Mouse (Mus musculus) intestine, embryonic 16.5 days (tissue): Measurements from ENCODE around the gene Lrrc46. TPM values are rescaled to one million over a fixed set of nuclear protein-coding genes. Genes with fewer than 3 reads are reported as not detected.
A peak's percentile ranks its signal among the peaks of the same experiment; 100 is the strongest.

Experiments used
- ATAC-seq: fragments of 200-750 bp; cut with Nextera tagmentation; 2 replicates; pipeline ENCODE4 v1.8.0; 2017; ENCODE audit warnings: moderate TSS enrichment, moderate library complexity
- H3K27ac ChIP-seq: fragments of 300-500 bp; sonication (generic); 2 replicates; pipeline ENCODE4 v1.5.1; 2014; ENCODE audit warnings: mild to moderate bottlenecking, low read length
- H3K27me3 ChIP-seq: fragments of 300-500 bp; sonication (generic); replicated peaks from 2 replicates; pipeline ENCODE4 v1.6.1; 2014; ENCODE audit warnings: low read length, control low read depth, mixed read lengths; ENCODE audit not compliant: control insufficient read depth, insufficient read depth
- H3K36me3 ChIP-seq: fragments of 300-500 bp; sonication (generic); 2 replicates; pipeline ENCODE4 v1.6.1; 2014; ENCODE audit warnings: low read length, control low read depth; ENCODE audit not compliant: control insufficient read depth, insufficient read depth
- H3K4me1 ChIP-seq: fragments of 300-500 bp; sonication (generic); 2 replicates; pipeline ENCODE4 v1.6.1; 2014; ENCODE audit warnings: low read length, control low read depth, mixed read lengths; ENCODE audit not compliant: control insufficient read depth, insufficient read depth
- H3K4me2 ChIP-seq: fragments of 300-500 bp; sonication (generic); 2 replicates; pipeline ENCODE4 v1.6.1; 2014; ENCODE audit warnings: low read depth, low read length, control low read depth
- H3K4me3 ChIP-seq: fragments of 300-500 bp; sonication (generic); 2 replicates; pipeline ENCODE4 v1.5.1; 2014; ENCODE audit warnings: mild to moderate bottlenecking, low read length
- H3K9ac ChIP-seq: fragments of 300-500 bp; sonication (generic); 2 replicates; pipeline ENCODE4 v1.6.1; 2014; ENCODE audit warnings: low read depth, low read length
- H3K9me3 ChIP-seq: fragments of 300-500 bp; sonication (generic); 2 replicates; pipeline ENCODE4 v1.6.1; 2016; ENCODE audit warnings: low read length, control low read depth; ENCODE audit not compliant: control insufficient read depth
- WGBS: fragments of 180-500 bp; shearing (Covaris S2); extraction: QIAGEN DNeasy Blood & Tissue Kit; methylation state at CpG from one replicate; pipeline ENCODE4 v1.1.7; 2014; 5-methylcytosine and 5-hydroxymethylcytosine counted together
- polyA plus RNA-seq: library from polyadenylated mRNA; unstranded; fragments of >200 nt; fragmentation: Nextera tagmentation; extraction: Ambion mirVana; gene quantifications from 2 replicates; pipeline ENCODE4 v1.2.1, GENCODE M21; 2015

The Lrrc46 gene
- polyA plus RNA-seq, 1 experiment from 2014 or later: 0.29 TPM

DNA sequence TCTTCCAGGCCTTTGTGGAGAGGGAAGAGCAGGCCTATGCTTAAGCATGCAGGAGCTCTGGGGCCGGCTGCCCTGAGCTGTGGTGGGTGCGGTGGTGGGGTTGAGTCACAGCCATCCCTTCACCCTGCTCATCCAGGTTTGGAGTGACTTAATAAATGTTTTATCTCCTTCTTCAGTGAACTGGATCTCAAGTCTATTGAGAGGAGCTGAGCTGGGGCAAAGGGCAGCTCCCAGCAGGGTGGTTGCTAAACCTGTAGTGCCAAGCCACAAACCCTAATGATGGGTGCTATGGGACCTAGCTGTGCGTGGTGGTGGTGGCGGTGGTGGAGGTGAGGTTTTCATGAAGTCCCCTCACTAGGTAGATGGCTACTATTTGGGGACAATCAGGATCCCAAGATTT lies 7.4 kb downstream of the Lrrc46 start:
- H3K9me3 ChIP-seq: no peaks in the 10 kb centered on the region
- ATAC-seq: no peak
- no peak overlapping the region for H3K4me3 ChIP-seq
- 86% methylated on average over 4 of the region's 4 CpGs for WGBS
- H3K27ac ChIP-seq: no peak overlapping the region
- no peak overlapping the region for H3K4me2 ChIP-seq
- no peaks in the 10 kb centered on the region for H3K27me3 ChIP-seq
- no peaks in the 10 kb centered on the region for H3K36me3 ChIP-seq
- H3K9ac ChIP-seq: no peak overlapping the region
- peaks cover 10% of the 10 kb centered on the region for H3K4me1 ChIP-seq

GRCm38 (mm10) chr11:97032499-97032898 lies 8.7 kb downstream of the Lrrc46 start:
- WGBS: 95% methylated on average over 4 of the region's 4 CpGs
- no peak overlapping the region for H3K9ac ChIP-seq
- H3K4me1 ChIP-seq: peaks cover 10% of the 10 kb centered on the region
- H3K27ac ChIP-seq: no peak overlapping the region
- H3K27me3 ChIP-seq: no peaks in the 10 kb centered on the region
- H3K36me3 ChIP-seq: no peaks in the 10 kb centered on the region
- H3K4me2 ChIP-seq: no peak overlapping the region
- no peak overlapping the region for H3K4me3 ChIP-seq
- ATAC-seq: no peak
- no peaks in the 10 kb centered on the region for H3K9me3 ChIP-seq

- WGBS: 85% methylated on average over 12 of the region's 12 CpGs
- Histone ChIP-seq H3K4me1 (peaks cover 10% of the 10 kb centered on the region), H3K4me2 (no peak overlapping the region), H3K36me3 (no peaks in the 10 kb centered on the region), H3K9me3 (no peaks in the 10 kb centered on the region), H3K4me3 (no peak overlapping the region), H3K27ac (no peak overlapping the region), H3K27me3 (no peaks in the 10 kb centered on the region), H3K9ac (no peak overlapping the region)
- no peak for ATAC-seq
These were observed 9.2 kb downstream of the Lrrc46 start for GRCm38 (mm10) chr11:97031977-97032376.

DNA sequence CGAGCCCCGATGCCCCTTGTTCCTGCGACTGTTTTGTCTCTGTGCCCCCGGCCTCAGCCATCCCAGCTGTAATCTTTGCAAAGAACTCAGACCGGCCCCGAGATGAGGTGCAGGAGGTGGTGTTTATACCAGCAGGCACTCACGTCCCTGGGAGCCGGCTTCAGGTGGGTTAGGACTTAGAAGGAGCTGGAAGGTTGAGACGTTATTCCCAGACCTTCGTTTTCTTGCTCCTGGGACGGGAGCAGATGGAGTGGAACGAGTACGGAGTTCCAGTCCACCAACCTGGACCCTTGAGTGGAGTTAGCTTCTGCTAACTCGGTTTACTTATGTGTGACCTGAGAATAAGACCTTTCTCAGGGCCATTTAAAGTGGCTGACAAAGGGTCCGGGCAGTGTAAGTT lies 10.8 kb downstream of the Lrrc46 start:
- Histone ChIP-seq H3K4me3 (peak overlapping the region; percentile 66), H3K27me3 (no peaks in the 10 kb centered on the region), H3K9ac (peak overlapping the region; percentile 75), H3K36me3 (no peaks in the 10 kb centered on the region), H3K4me1 (peaks cover 15% of the 10 kb centered on the region), H3K27ac (peak overlapping the region; percentile 26; the same call in 1 of the 2 replicates), H3K4me2 (peak overlapping the region; percentile 91), H3K9me3 (no peaks in the 10 kb centered on the region)
- no peak for ATAC-seq
- WGBS: 16% methylated on average over 15 of the region's 15 CpGs

- Histone ChIP-seq H3K9ac (peak within 1 kb of the TSS; percentile 75), H3K27ac (peak within 1 kb of the TSS; percentile 26), H3K4me2 (peak within 1 kb of the TSS; percentile 91), H3K9me3 (no peaks in the 10 kb centered on the region), H3K27me3 (no peaks in the 10 kb centered on the region), H3K4me1 (peaks cover 19% of the 10 kb centered on the region), H3K4me3 (peak within 1 kb of the TSS; percentile 66), H3K36me3 (no peaks in the 10 kb centered on the region)
- 1% methylated on average over 25 of the region's 25 CpGs for WGBS
- ATAC-seq: peak; percentile 82
These were observed 11.4 kb downstream of the Lrrc46 start, which contains the start of gene Scrn2 for GRCm38 (mm10) chr11:97029686-97030417. Gene Scrn2, plus strand, starts transcription at chr11:97029938.

DNA sequence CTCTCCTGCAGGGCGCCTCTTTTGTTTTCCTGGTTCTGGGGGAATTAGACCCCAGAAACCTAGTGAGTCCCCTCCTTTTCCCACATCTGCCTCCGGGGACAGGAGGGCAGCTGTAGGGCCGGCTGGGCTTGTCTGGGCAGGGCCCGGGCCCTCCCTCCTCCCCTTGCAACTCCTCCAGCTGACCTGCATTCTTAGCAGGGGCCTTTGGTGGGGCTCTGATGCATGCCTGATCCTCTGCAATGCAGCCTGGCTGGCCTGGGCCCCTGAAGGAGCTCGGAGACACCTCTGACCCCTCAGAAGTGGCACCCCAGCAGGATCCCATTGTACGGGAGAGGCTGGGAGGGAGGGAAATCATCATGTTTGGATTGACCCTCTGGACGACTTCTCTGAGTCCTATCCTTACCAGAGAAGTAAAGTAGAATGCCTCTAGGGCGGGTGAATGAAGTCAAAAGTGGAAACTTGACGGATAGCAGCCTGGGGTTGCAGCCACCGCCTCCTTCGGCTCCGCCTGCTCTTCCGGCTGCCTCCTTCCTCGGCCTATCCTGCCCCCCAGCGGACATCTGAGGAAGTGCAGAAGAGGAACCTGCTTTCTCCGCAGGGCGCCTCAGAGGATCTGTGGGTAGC lies 15.4 kb downstream of the Lrrc46 start:
- Histone ChIP-seq H3K36me3 (no peaks in the 10 kb centered on the region), H3K27ac (peak overlapping the region; percentile 42), H3K4me2 (peak overlapping the region; percentile 45), H3K9me3 (no peaks in the 10 kb centered on the region), H3K27me3 (peaks cover 26% of the 10 kb centered on the region), H3K4me1 (peaks cover 35% of the 10 kb centered on the region), H3K9ac (peak overlapping the region; percentile 56), H3K4me3 (peak overlapping the region; percentile 31)
- 4% methylated on average over 17 of the region's 17 CpGs for WGBS
- peak; percentile 32 for ATAC-seq

GRCm38 (mm10) chr11:97024977-97025376 lies 16.2 kb downstream of the Lrrc46 start:
- Histone ChIP-seq H3K4me3 (no peak overlapping the region), H3K9ac (no peak overlapping the region), H3K27me3 (peaks cover 35% of the 10 kb centered on the region), H3K27ac (no peak overlapping the region), H3K9me3 (no peaks in the 10 kb centered on the region), H3K4me2 (no peak overlapping the region), H3K4me1 (peaks cover 27% of the 10 kb centered on the region), H3K36me3 (no peaks in the 10 kb centered on the region)
- no peak for ATAC-seq
- 57% methylated on average over 10 of the region's 10 CpGs for WGBS

DNA sequence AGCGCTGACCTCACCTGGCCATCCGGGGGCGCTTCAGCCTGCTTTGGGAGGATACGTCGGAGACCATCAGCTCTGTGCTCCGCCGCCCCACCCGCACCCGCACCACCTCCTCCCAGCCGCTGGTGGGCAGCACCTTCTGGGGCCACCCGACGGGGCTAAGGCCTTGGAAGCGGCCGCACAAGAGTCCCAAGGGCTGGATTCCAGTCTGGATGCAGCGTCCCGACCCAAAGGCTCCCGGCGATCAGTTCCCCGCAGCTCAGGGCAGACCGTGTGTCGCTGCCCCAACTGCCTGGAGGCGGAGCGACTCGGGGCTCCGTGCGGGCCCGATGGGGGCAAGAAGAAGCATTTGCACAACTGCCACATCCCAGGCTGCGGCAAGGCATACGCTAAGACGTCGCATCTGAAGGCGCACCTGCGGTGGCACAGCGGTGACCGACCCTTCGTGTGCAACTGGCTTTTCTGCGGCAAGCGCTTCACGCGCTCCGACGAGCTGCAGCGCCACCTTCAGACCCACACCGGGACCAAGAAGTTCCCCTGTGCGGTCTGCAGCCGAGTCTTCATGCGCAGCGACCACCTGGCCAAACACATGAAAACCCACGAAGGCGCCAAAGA lies 19.2 kb downstream of the Lrrc46 start:
- peak; percentile 75 for ATAC-seq
- H3K27ac ChIP-seq: no peak overlapping the region
- H3K4me1 ChIP-seq: peaks cover 45% of the 10 kb centered on the region
- H3K9me3 ChIP-seq: no peaks in the 10 kb centered on the region
- H3K27me3 ChIP-seq: peaks cover 57% of the 10 kb centered on the region
- WGBS: under 1% methylated on average over 49 of the region's 50 CpGs
- H3K4me2 ChIP-seq: peak overlapping the region; percentile 98
- peak overlapping the region; percentile 66 for H3K4me3 ChIP-seq
- H3K9ac ChIP-seq: peak overlapping the region; percentile 78
- H3K36me3 ChIP-seq: no peaks in the 10 kb centered on the region

- Histone ChIP-seq H3K4me3 (peak overlapping the region; percentile 66), H3K9me3 (no peaks in the 10 kb centered on the region), H3K4me2 (peak overlapping the region; percentile 98), H3K9ac (peak overlapping the region; percentile 78), H3K27ac (no peak overlapping the region), H3K27me3 (peaks cover 64% of the 10 kb centered on the region), H3K36me3 (no peaks in the 10 kb centered on the region), H3K4me1 (peaks cover 45% of the 10 kb centered on the region)
- ATAC-seq: 0 out of 2 replicates have a peak, but pooled peaks have one; percentile 11
- WGBS: 1% methylated on average over 27 of the region's 27 CpGs
These were observed 20.0 kb downstream of the Lrrc46 start for GRCm38 (mm10) chr11:97021121-97021765.
